Mouse (Mus musculus): ENCODE data around the gene Nob1. TPM values are rescaled to one million over a fixed set of nuclear protein-coding genes. Genes with fewer than 3 reads are reported as not detected.

The Nob1 gene
- polyA plus RNA-seq, 1 experiment: not detected

GRCm38 (mm10) chr8:107444626-107445025 lies 19.8 kb upstream of the Nob1 start:
- Histone ChIP-seq H3K4me3 (ENCODE audit: insufficient read depth, low read depth, low read length) (no peak overlapping the region), H3K4me1 (ENCODE audit: control insufficient read depth, insufficient read depth, low read length) (peaks cover 3% of the 10 kb centered on the region), H3K27ac (ENCODE audit: insufficient read depth, low read depth, low read length) (no peak overlapping the region)
- no peak for TF ChIP-seq CTCF (IDR thresholded peaks at IDR 0.05; ENCODE audit: insufficient read depth, low read depth, low read length)
- TF ChIP-seq POLR2A (IDR thresholded peaks at IDR 0.05; ENCODE audit: insufficient read depth, low read depth, low read length): no peak
- WGBS: 53% methylated on average over 3 of the region's 3 CpGs

- no peak overlapping the region for H3K27ac ChIP-seq (ENCODE audit: insufficient read depth, low read depth, low read length)
- peaks cover 7% of the 10 kb centered on the region for H3K4me1 ChIP-seq (ENCODE audit: control insufficient read depth, insufficient read depth, low read length)
- no peak for TF ChIP-seq CTCF (IDR thresholded peaks at IDR 0.05; ENCODE audit: insufficient read depth, low read depth, low read length)
- TF ChIP-seq POLR2A (IDR thresholded peaks at IDR 0.05; ENCODE audit: insufficient read depth, low read depth, low read length): no peak
- 84% methylated on average over 3 of the region's 3 CpGs for WGBS
- no peak overlapping the region for H3K4me3 ChIP-seq (ENCODE audit: insufficient read depth, low read depth, low read length)
These were observed 15.2 kb upstream of the Nob1 start for GRCm38 (mm10) chr8:107439880-107440625.

GRCm38 (mm10) chr8:107437711-107438110 lies 12.9 kb upstream of the Nob1 start:
- Histone ChIP-seq H3K4me3 (ENCODE audit: insufficient read depth, low read depth, low read length) (no peak overlapping the region), H3K27ac (ENCODE audit: insufficient read depth, low read depth, low read length) (no peak overlapping the region), H3K4me1 (ENCODE audit: control insufficient read depth, insufficient read depth, low read length) (peaks cover 7% of the 10 kb centered on the region)
- 85% methylated on average over 2 of the region's 2 CpGs for WGBS
- no peak for TF ChIP-seq POLR2A (IDR thresholded peaks at IDR 0.05; ENCODE audit: insufficient read depth, low read depth, low read length)
- no peak for TF ChIP-seq CTCF (IDR thresholded peaks at IDR 0.05; ENCODE audit: insufficient read depth, low read depth, low read length)

DNA sequence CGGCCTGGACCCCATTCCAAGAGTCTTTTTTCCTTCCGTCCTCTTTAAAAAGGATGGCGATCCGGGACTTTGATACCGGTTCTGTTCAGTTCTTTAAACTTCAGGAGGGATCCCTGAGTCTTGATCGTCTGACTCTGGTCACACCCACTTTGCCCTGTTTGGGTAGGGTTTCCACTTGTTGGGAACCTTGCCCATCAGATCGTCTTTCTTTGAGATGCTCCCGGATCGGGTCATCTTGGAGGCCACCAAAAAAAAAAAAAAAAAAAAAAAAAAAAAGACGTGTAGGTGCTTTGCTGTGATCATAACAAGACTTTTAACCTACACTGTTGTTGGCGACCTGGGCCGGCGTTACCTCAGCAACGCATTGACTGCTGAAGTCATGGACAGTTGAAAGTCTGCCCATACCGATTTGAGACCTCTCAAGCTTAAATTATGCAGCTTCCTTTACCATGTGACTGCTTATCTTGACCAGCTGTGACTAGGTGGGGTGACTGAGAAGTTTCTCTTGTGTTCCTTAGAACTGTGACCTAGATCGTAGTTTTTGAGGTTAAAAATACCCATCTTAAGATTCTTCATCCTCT lies 12.1 kb upstream of the Nob1 start:
- no peak for TF ChIP-seq POLR2A (IDR thresholded peaks at IDR 0.05; ENCODE audit: insufficient read depth, low read depth, low read length)
- TF ChIP-seq CTCF (IDR thresholded peaks at IDR 0.05; ENCODE audit: insufficient read depth, low read depth, low read length): no peak
- Histone ChIP-seq H3K27ac (ENCODE audit: insufficient read depth, low read depth, low read length) (no peak overlapping the region), H3K4me3 (ENCODE audit: insufficient read depth, low read depth, low read length) (peak overlapping the region; percentile 99), H3K4me1 (ENCODE audit: control insufficient read depth, insufficient read depth, low read length) (peaks cover 7% of the 10 kb centered on the region)
- 6% methylated on average over 16 of the region's 16 CpGs for WGBS

DNA sequence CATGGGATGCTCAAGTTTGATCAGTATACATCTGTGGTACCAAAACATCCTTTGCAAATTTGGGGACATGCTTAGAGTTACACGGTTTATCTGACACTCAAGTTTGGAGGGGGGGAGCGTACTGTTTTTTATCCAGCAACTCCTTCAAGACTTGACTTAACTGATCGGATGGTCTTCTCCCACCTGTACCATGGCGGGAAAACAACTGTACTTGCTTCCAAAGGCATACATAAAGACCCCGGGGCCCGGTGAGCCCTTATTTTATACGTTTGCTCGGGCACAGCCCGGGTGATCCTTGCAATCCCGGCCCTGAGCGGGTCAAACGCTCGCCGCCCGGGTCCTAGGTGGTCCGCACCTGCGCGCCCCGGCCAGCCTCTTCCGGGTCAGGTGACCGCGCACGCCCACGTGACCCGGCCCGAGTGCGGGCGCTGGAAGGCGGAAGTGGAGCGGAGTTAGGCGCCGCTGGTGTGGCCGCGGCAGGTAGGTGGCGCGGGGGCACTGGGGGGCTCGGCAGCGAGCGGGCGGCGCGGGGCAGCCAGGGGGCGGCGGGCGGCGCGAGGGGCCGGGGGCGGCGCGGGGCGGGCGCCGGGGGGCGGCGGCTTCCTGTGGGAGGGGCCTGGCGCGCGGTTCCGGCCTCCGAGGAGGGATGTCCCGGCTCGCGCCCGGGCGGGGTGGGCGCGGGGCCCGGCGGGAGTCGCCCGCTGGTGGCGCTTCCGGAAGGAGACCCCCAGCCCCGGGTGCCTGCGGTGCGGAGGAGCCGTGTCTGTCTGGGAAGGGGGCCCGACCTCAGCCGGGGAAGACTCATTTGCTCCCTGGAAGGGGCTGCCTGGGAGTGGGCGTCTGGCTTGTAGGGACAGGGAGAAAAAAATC lies 11.3 kb upstream of the Nob1 start, which contains the start of gene Wwp2:
Gene Wwp2 (plus strand): TSS at position 404 of the 870 bp plus-strand sequence.
- peak within 1 kb of the TSS; percentile 99 for H3K4me3 ChIP-seq (ENCODE audit: insufficient read depth, low read depth, low read length)
- under 1% methylated on average over 65 of the region's 81 CpGs for WGBS
- peak within 1 kb of the TSS; percentile 6; the same call in 1 of the 2 replicates for H3K27ac ChIP-seq (ENCODE audit: insufficient read depth, low read depth, low read length)
- H3K4me1 ChIP-seq (ENCODE audit: control insufficient read depth, insufficient read depth, low read length): peaks cover 7% of the 10 kb centered on the region
- TF ChIP-seq POLR2A (IDR thresholded peaks at IDR 0.05; ENCODE audit: insufficient read depth, low read depth, low read length): peak; percentile 68
- TF ChIP-seq CTCF (IDR thresholded peaks at IDR 0.05; ENCODE audit: insufficient read depth, low read depth, low read length): no peak

- no peak for TF ChIP-seq POLR2A (IDR thresholded peaks at IDR 0.05; ENCODE audit: insufficient read depth, low read depth, low read length)
- no peak for TF ChIP-seq CTCF (IDR thresholded peaks at IDR 0.05; ENCODE audit: insufficient read depth, low read depth, low read length)
- Histone ChIP-seq H3K4me3 (ENCODE audit: insufficient read depth, low read depth, low read length) (peak overlapping the region; percentile 99; the same call in 1 of the 2 replicates), H3K4me1 (ENCODE audit: control insufficient read depth, insufficient read depth, low read length) (peaks cover 4% of the 10 kb centered on the region; the same call in 1 of the 2 replicates), H3K27ac (ENCODE audit: insufficient read depth, low read depth, low read length) (no peak overlapping the region)
- WGBS: 30% methylated on average over 11 of the region's 11 CpGs
These were observed 10.6 kb upstream of the Nob1 start for GRCm38 (mm10) chr8:107435421-107435961.

DNA sequence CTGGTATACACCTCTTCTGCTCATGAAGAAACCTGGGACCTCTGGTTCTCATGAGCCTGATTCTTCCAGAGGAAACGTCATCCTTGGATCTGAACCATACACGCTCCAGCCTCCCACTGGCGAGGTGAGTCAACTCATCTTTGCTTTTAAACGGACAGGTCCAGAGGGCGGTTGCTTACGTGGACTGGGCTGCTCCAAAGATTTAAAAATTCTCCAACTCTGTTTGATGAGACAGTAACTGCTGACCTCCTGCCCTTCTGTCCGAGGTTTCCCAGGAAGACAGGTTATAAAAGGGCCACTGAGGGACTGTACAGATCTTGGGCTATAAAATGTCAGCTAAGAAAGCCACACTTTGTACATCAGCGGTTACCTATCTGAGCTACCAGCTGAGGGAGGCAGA lies 6.0 kb upstream of the Nob1 start:
- H3K4me1 ChIP-seq (ENCODE audit: control insufficient read depth, insufficient read depth, low read length): no peaks in the 10 kb centered on the region
- no peak overlapping the region for H3K4me3 ChIP-seq (ENCODE audit: insufficient read depth, low read depth, low read length)
- TF ChIP-seq POLR2A (IDR thresholded peaks at IDR 0.05; ENCODE audit: insufficient read depth, low read depth, low read length): no peak
- TF ChIP-seq CTCF (IDR thresholded peaks at IDR 0.05; ENCODE audit: insufficient read depth, low read depth, low read length): no peak
- WGBS: 87% methylated on average over 8 of the region's 8 CpGs
- H3K27ac ChIP-seq (ENCODE audit: insufficient read depth, low read depth, low read length): no peak overlapping the region

GRCm38 (mm10) chr8:107425230-107425597 lies 363 bp upstream of the Nob1 start:
- TF ChIP-seq CTCF (IDR thresholded peaks at IDR 0.05; ENCODE audit: insufficient read depth, low read depth, low read length) (no peak), POLR2A (IDR thresholded peaks at IDR 0.05; ENCODE audit: insufficient read depth, low read depth, low read length) (no peak)
- H3K4me3 ChIP-seq (ENCODE audit: insufficient read depth, low read depth, low read length): no peak overlapping the region
- peaks cover 4% of the 10 kb centered on the region; the same call in 1 of the 2 replicates for H3K4me1 ChIP-seq (ENCODE audit: control insufficient read depth, insufficient read depth, low read length)
- WGBS: 39% methylated on average over 8 of the region's 8 CpGs
- no peak overlapping the region for H3K27ac ChIP-seq (ENCODE audit: insufficient read depth, low read depth, low read length)

All from olfactory bulb, adult 2 months (tissue).